Mouse (Mus musculus) spleen, adult 2 months (tissue): ENCODE measurements around the gene Tmprss5.

ENCODE experiments used
- CTCF ChIP-seq: fragments of 200-500 bp; IDR thresholded peaks from 2 replicates; pipeline ENCODE4 v1.5.1; 2011; ENCODE audit warnings: mild to moderate bottlenecking, inconsistent platforms; ENCODE audit not compliant: insufficient read depth, insufficient read length, insufficient replicate concordance; ENCODE audit errors: extremely low read depth
- POLR2A ChIP-seq: fragments of 200-500 bp; IDR thresholded peaks from 2 replicates; pipeline ENCODE4 v1.6.1; 2011; ENCODE audit warnings: low read depth, low read length, inconsistent platforms

DNA sequence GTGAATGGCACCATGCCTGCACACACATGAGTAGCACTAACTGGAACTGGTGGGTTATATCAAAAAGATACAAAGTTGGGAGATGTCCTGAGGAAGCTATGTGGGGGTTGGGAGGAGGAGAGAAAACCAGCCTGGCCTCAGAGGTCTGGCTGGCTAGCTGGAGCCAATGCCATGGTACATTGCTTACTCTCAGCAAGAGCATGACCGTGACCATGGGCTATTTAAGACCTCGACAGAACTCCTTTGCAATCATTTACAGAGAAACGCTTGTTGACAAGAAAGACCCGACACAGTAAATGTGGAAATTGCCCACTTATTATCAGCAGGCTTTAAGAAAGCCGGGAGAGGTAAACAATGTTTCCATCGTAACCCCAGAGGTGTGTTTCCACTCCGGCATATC lies 44.6 kb downstream of the Tmprss5 start:
- TF ChIP-seq CTCF, result no peak
- TF ChIP-seq POLR2A, result no peak
